In the genomic region with DNA sequence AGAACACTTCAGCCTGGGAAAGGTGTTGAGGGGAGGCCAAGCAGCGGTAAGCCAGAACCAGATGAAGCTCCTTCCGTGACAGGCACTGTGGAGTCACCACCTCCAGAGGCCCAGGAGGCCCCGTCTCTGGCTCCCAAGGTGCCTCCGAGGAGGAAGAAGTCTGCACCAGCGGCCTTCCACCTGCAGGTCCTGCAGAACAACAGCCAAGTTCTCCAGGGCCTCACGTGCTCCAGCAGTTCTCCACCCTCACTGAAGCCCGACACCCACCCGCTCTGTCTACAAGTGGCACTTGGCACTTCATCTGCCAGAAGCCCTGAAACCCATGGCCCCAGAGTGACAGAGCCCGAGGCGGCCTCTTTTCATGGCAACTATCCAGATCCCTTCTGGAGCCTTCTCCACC, we compare ENCODE assay signal across 14 mouse cellular contexts.
"Had no signal": no experiment of that assay in that cellular context is flagged by ENCODE, and none has a peak within 500 bp of the region (broad histone marks: within the 10 kb centered on the region; RNA-seq: fewer than 3 reads in every experiment).

No protein-coding gene starts in this region.

- H3K27me3 ChIP-seq: liver, embryonic 13.5 days; midbrain, embryonic 12.5 days; neural tube, embryonic 13.5 days; stomach, embryonic 15.5 days had no signal

- H3K36me3 ChIP-seq: liver, embryonic 13.5 days; midbrain, embryonic 12.5 days had no signal

- ATAC-seq: liver, postnatal 0 days; midbrain, embryonic 16.5 days had no signal

- H3K9me3 ChIP-seq: limb, embryonic 12.5 days; liver, embryonic 13.5 days; midbrain, embryonic 12.5 days; neural tube, embryonic 13.5 days; stomach, embryonic 15.5 days had no signal

- H3K4me2 ChIP-seq: limb, embryonic 12.5 days; liver, embryonic 13.5 days; midbrain, embryonic 12.5 days; neural tube, embryonic 13.5 days; stomach, embryonic 15.5 days had no signal

- DNase-seq: kidney, postnatal 14 days; layer of hippocampus, postnatal 36 days; liver; liver, embryonic 13.5 days; liver, postnatal 0 days; lung, postnatal 10 days; retina, postnatal 1 day; thymus, postnatal 36 days had no signal

- H3K4me3 ChIP-seq: limb, embryonic 12.5 days; liver, embryonic 13.5 days; midbrain, embryonic 12.5 days; neural tube, embryonic 13.5 days; stomach, embryonic 15.5 days had no signal

- H3K9ac ChIP-seq: limb, embryonic 12.5 days; liver, embryonic 13.5 days; liver, postnatal 0 days; midbrain, embryonic 12.5 days; neural tube, embryonic 13.5 days; stomach, embryonic 15.5 days had no signal

- H3K4me1 ChIP-seq: limb, embryonic 12.5 days; midbrain, embryonic 12.5 days; neural tube, embryonic 13.5 days; stomach, embryonic 15.5 days had no signal

- H3K27ac ChIP-seq: limb, embryonic 12.5 days; liver, embryonic 13.5 days; macrophage; midbrain, embryonic 12.5 days; neural tube, embryonic 13.5 days; stomach, embryonic 15.5 days had no signal
